Mouse (Mus musculus): ENCODE results near the gene Wfdc1. TPM values are rescaled to one million over a fixed set of nuclear protein-coding genes. Genes with fewer than 3 reads are reported as not detected.

Wfdc1 gene
- total and polyA plus RNA-seq, 3 experiments, result not detected

DNA sequence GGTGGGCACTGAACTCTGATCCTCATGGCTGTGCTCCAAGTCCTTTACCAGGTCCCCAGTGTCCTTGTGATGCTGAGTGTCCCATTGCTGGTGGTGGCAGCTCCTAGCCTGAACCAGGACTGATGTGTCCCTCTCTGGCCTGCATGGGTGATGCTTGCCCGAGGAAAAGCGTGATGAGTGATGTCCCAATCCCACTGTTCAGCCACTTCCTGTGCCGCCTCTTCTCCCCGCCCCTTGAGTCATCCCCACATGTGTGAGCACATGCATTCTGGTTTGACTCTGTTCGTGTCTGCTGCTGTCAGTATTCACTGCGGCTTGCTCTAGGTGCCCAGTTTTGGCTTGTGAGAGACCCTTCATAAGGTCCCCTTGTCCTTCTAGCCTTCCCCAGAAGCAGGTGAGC is 46.1 kb downstream of the Wfdc1 start:
- H3K27ac ChIP-seq (ENCODE audit: control insufficient read depth, low read depth, low read length), result no peak overlapping the region
- TF ChIP-seq ZKSCAN1 (IDR thresholded peaks at IDR 0.05; ENCODE audit: low read depth, low read length), result no peak
- no peak for TF ChIP-seq CHD2 (IDR thresholded peaks at IDR 0.05; ENCODE audit: low read length)
- TF ChIP-seq RCOR1 (IDR thresholded peaks at IDR 0.05; ENCODE audit: low read depth, low read length), result no peak
- TF ChIP-seq JUND (IDR thresholded peaks at IDR 0.05; ENCODE audit: low read depth, low read length), result no peak
- TF ChIP-seq CHD1 (IDR thresholded peaks at IDR 0.05; ENCODE audit: low read depth, low read length), result no peak
- no peak for TF ChIP-seq MAFK (IDR thresholded peaks at IDR 0.05; ENCODE audit: borderline replicate concordance, low read depth, low read length)
- no peak for TF ChIP-seq TCF12 (IDR thresholded peaks at IDR 0.05; ENCODE audit: low read depth, low read length)
- no peak for TF ChIP-seq SIN3A (IDR thresholded peaks at IDR 0.05; ENCODE audit: low read length)
- TF ChIP-seq MEF2A (IDR thresholded peaks at IDR 0.05; ENCODE audit: extremely low read depth, insufficient replicate concordance, low read depth, low read length, poor library complexity, severe bottlenecking), result no peak
- TF ChIP-seq TBP (IDR thresholded peaks at IDR 0.05; ENCODE audit: low read depth, low read length), result no peak
- TF ChIP-seq GATA1 (IDR thresholded peaks at IDR 0.05; ENCODE audit: low read depth, low read length), result no peak
- no peak for TF ChIP-seq ZC3H11A (IDR thresholded peaks at IDR 0.05; ENCODE audit: low read depth, low read length)

DNA sequence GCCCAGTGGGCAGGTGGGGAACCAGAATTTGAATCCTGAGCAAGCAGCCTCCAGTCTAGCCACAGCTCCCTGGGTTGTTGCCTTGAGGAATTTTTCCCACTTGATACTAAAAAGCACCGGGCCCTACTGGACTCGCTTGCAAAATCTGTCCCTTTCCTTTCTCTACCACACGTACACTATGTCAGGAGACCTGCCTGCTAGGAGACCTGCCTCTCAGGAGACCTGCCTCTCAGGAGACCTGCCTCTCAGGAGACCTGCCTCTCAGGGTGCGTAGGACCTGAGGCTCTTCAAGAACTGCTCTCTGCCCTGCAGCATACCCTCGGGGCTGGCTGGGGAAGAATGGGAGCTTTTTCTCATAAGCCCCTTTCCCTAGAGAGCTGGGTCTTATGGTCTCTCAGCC is 47.3 kb downstream of the Wfdc1 start:
- Histone ChIP-seq H3K27me3 (ENCODE audit: control insufficient read depth in 1 of 2, insufficient read depth in 2 of 2, low read length in 2 of 2) (peaks cover 6 to 17% of the 10 kb centered on the region in 2 experiments; a peak in 3 of 4 replicates), H3K27ac (ENCODE audit: control insufficient read depth, low read depth, low read length) (no peak overlapping the region), H3K9ac (ENCODE audit: control insufficient read depth, low read depth, low read length, poor library complexity, severe bottlenecking) (no peak overlapping the region), H3K9me3 (replicated peaks; ENCODE audit: insufficient read depth, low read length) (no peaks in the 10 kb centered on the region), H3K4me1 (ENCODE audit: control insufficient read depth in 1 of 2, insufficient read depth in 2 of 2, low read length in 2 of 2) (no peaks in the 10 kb centered on the region), H3K36me3 (ENCODE audit: control insufficient read depth in 1 of 2, insufficient read depth in 2 of 2, low read length in 2 of 2) (no peaks in the 10 kb centered on the region; a peak in 1 of 4 replicates), H3K4me3 (ENCODE audit: control insufficient read depth in 1 of 2, insufficient read depth in 1 of 2, low read depth in 2 of 2, low read length in 2 of 2) (no peak overlapping the region), H3K79me2 (ENCODE audit: control insufficient read depth, insufficient read depth, low read length, poor library complexity) (no peaks in the 10 kb centered on the region)
- no peak for DNase-seq (ENCODE audit: low read depth, low spot score)
- no peak for TF ChIP-seq MXI1 (IDR thresholded peaks at IDR 0.05; ENCODE audit: low read depth, low read length)
- TF ChIP-seq TAL1 (IDR thresholded peaks at IDR 0.05; ENCODE audit: low read length), result no peak
- TF ChIP-seq ZNF384 (IDR thresholded peaks at IDR 0.05; ENCODE audit: low read depth, low read length), result no peak
- no peak for TF ChIP-seq NRF1 (IDR thresholded peaks at IDR 0.05; ENCODE audit: insufficient read depth, low read depth, low read length, poor library complexity, severe bottlenecking)
- no peak for TF ChIP-seq TBP (IDR thresholded peaks at IDR 0.05; ENCODE audit: low read depth, low read length)
- TF ChIP-seq USF2 (IDR thresholded peaks at IDR 0.05; ENCODE audit: borderline replicate concordance in 1 of 2, insufficient read depth in 1 of 2, low read depth in 1 of 2, low read length in 2 of 2), result no peak
- TF ChIP-seq E2F4 (IDR thresholded peaks at IDR 0.05; ENCODE audit: borderline replicate concordance, low read depth, low read length), result no peak
- TF ChIP-seq ELF1 (IDR thresholded peaks at IDR 0.05; ENCODE audit: low read depth, low read length), result no peak
- no peak for TF ChIP-seq MAFK (IDR thresholded peaks at IDR 0.05; ENCODE audit: borderline replicate concordance, low read depth, low read length)
- no peak for TF ChIP-seq MAX (IDR thresholded peaks at IDR 0.05; ENCODE audit: low read length)

More for the DNA sequence above, 46.1 kb downstream of the Wfdc1 start:
- Histone ChIP-seq H3K27me3 (ENCODE audit: control insufficient read depth in 1 of 2, insufficient read depth in 2 of 2, low read length in 2 of 2) (peaks cover 6 to 17% of the 10 kb centered on the region in 2 experiments; a peak in 3 of 4 replicates), H3K9ac (ENCODE audit: control insufficient read depth, low read depth, low read length, poor library complexity, severe bottlenecking) (no peak overlapping the region), H3K9me3 (replicated peaks; ENCODE audit: insufficient read depth, low read length) (no peaks in the 10 kb centered on the region), H3K79me2 (ENCODE audit: control insufficient read depth, insufficient read depth, low read length, poor library complexity) (no peaks in the 10 kb centered on the region), H3K4me1 (ENCODE audit: control insufficient read depth in 1 of 2, insufficient read depth in 2 of 2, low read length in 2 of 2) (no peaks in the 10 kb centered on the region), H3K4me3 (ENCODE audit: control insufficient read depth in 1 of 2, insufficient read depth in 1 of 2, low read depth in 2 of 2, low read length in 2 of 2) (no peak overlapping the region), H3K36me3 (ENCODE audit: control insufficient read depth in 1 of 2, insufficient read depth in 2 of 2, low read length in 2 of 2) (no peaks in the 10 kb centered on the region)
- DNase-seq (ENCODE audit: low read depth, low spot score), result no peak

Measured in MEL (cell line).